Mouse (Mus musculus) midbrain, postnatal 0 days (tissue): ENCODE measurements around the gene Rnase4. TPM values are rescaled to one million over a fixed set of nuclear protein-coding genes. Genes with fewer than 3 reads are reported as not detected.

Experiments used
- ATAC-seq: fragments of 200-750 bp; cut with Nextera tagmentation; 2 replicates; pipeline ENCODE4 v1.8.0; 2017; ENCODE audit warnings: moderate number of reproducible peaks, mild to moderate bottlenecking, moderate TSS enrichment, moderate library complexity; ENCODE audit not compliant: low FRiP score
- DNase-seq: peaks from one replicate; pipeline ENCODE4 v3.0.0-alpha.2; 2015; ENCODE audit warnings: low spot score
- H3K27ac ChIP-seq: fragments of 300-500 bp; sonication (generic); 2 replicates; pipeline ENCODE4 v1.5.1; 2014; ENCODE audit warnings: low read depth, mild to moderate bottlenecking, low read length, mixed read lengths
- H3K27me3 ChIP-seq: fragments of 300-500 bp; sonication (generic); 2 replicates; pipeline ENCODE4 v1.6.1; 2014; ENCODE audit warnings: low read length, control low read depth, mixed read lengths; ENCODE audit not compliant: insufficient read depth
- H3K36me3 ChIP-seq: fragments of 300-500 bp; sonication (generic); 2 replicates; pipeline ENCODE4 v1.6.1; 2014; ENCODE audit warnings: low read length, control low read depth, mixed read lengths; ENCODE audit not compliant: insufficient read depth
- H3K4me1 ChIP-seq: fragments of 300-500 bp; sonication (generic); 2 replicates; pipeline ENCODE4 v1.6.1; 2014; ENCODE audit warnings: mild to moderate bottlenecking, control low read depth, antibody characterized with exemption, low read length, mixed read lengths; ENCODE audit not compliant: insufficient read depth
- H3K4me2 ChIP-seq: fragments of 300-500 bp; sonication (generic); 2 replicates; pipeline ENCODE4 v1.6.1; 2014; ENCODE audit warnings: low read depth, mild to moderate bottlenecking, low read length, mixed read lengths; ENCODE audit not compliant: poor library complexity, severe bottlenecking
- H3K4me3 ChIP-seq: fragments of 300-500 bp; sonication (generic); 2 replicates; pipeline ENCODE4 v1.5.1; 2014; ENCODE audit warnings: low read depth, mild to moderate bottlenecking, low read length, moderate library complexity
- H3K9ac ChIP-seq: fragments of 300-500 bp; sonication (generic); replicated peaks from 2 replicates; pipeline ENCODE4 v1.6.1; 2014; ENCODE audit warnings: mild to moderate bottlenecking, low read length, moderate library complexity, mixed read lengths; ENCODE audit not compliant: poor library complexity, severe bottlenecking
- H3K9me3 ChIP-seq: fragments of 300-500 bp; sonication (generic); 2 replicates; pipeline ENCODE4 v1.6.1; 2016; ENCODE audit warnings: low read length, control low read depth
- CTCF ChIP-seq: IDR thresholded peaks from 2 replicates; pipeline ENCODE4 v1.5.1; 2016; ENCODE audit warnings: antibody characterized with exemption, mild to moderate bottlenecking
- WGBS: fragments of 180-500 bp; shearing (Covaris S2); extraction: QIAGEN DNeasy Blood & Tissue Kit; methylation state at CpG from one replicate; pipeline ENCODE4 v1.1.7; 2014; 5-methylcytosine and 5-hydroxymethylcytosine counted together
- polyA plus RNA-seq: library from polyadenylated mRNA; unstranded; fragments of >200 nt; fragmentation: Nextera tagmentation; extraction: Ambion mirVana; gene quantifications from 2 replicates; pipeline ENCODE4 v1.2.1, GENCODE M21; 2015
- total RNA-seq: library from RNA; depleted of rRNA; stranded (reverse); fragments of >200 nt; gene quantifications from 2 replicates; pipeline ENCODE4 v1.2.3, GENCODE M21; 2014

Gene Rnase4
- total and polyA plus RNA-seq, 2 experiments from 2014 or later: 14.9 to 29.3 TPM

GRCm38 (mm10) chr14:51098921-51099320 is 8.0 kb downstream of the Rnase4 start:
- Histone ChIP-seq H3K4me2 (no peak overlapping the region), H3K4me1 (no peaks in the 10 kb centered on the region), H3K36me3 (no peaks in the 10 kb centered on the region), H3K9ac (no peak overlapping the region), H3K27me3 (no peaks in the 10 kb centered on the region), H3K9me3 (no peaks in the 10 kb centered on the region), H3K27ac (no peak overlapping the region), H3K4me3 (no peak overlapping the region)
- TF ChIP-seq CTCF: no peak
- ATAC-seq (no peak), DNase-seq (no peak)
- WGBS: 96% methylated on average over 11 of the region's 11 CpGs

DNA sequence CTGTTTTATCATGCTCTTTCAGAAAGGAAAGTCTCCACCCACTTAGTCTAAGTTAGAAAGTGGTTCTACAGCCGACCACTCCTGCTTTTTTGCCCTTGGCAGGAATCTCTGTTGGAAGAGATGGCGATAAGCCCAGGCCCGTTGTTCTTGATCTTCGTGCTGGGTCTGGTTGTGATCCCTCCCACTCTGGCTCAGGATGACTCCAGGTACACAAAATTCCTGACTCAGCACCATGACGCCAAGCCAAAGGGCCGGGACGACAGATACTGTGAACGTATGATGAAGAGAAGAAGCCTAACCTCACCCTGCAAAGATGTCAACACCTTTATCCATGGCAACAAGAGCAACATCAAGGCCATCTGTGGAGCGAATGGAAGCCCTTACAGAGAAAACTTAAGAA is 10.4 kb downstream of the Rnase4 start:
- H3K36me3 ChIP-seq: no peaks in the 10 kb centered on the region
- no peaks in the 10 kb centered on the region for H3K27me3 ChIP-seq
- H3K9ac ChIP-seq: no peak overlapping the region
- H3K9me3 ChIP-seq: no peaks in the 10 kb centered on the region
- ATAC-seq (no peak), DNase-seq (no peak)
- H3K27ac ChIP-seq: no peak overlapping the region
- H3K4me2 ChIP-seq: no peak overlapping the region
- no peak for TF ChIP-seq CTCF
- no peak overlapping the region for H3K4me3 ChIP-seq
- 76% methylated on average over 9 of the region's 9 CpGs for WGBS
- no peaks in the 10 kb centered on the region for H3K4me1 ChIP-seq

GRCm38 (mm10) chr14:51103217-51103616 is 12.3 kb downstream of the Rnase4 start:
- Histone ChIP-seq H3K4me1 (no peaks in the 10 kb centered on the region), H3K36me3 (no peaks in the 10 kb centered on the region), H3K27ac (no peak overlapping the region), H3K27me3 (no peaks in the 10 kb centered on the region), H3K9me3 (no peaks in the 10 kb centered on the region), H3K4me3 (no peak overlapping the region), H3K9ac (no peak overlapping the region), H3K4me2 (no peak overlapping the region)
- WGBS: 70% methylated on average over 3 of the region's 3 CpGs
- peak; percentile 94 for TF ChIP-seq CTCF
- ATAC-seq (peak; percentile 68), DNase-seq (peak; percentile 68)

DNA sequence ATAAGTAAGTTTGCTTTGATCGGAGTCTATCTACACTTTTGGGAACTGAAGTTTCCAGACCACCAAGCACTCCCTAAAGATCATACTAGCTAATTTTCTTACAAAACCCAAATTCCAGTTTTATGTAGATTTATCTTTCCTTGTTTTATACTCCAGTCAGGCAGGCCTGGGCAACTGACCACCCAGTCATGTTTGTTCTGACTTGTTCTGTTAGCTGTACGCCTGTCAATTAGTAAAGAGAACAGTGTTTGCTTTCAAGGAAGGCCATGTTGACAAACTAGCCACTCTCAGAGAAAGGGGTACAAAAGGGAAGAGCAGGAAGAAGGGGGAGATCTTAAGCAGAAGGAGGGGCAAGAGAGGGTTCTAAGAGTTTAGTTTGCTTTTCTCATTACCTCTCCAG is 13.5 kb downstream of the Rnase4 start:
- DNase-seq: no peak
- H3K27me3 ChIP-seq: no peaks in the 10 kb centered on the region
- H3K36me3 ChIP-seq: no peaks in the 10 kb centered on the region
- no peak overlapping the region for H3K27ac ChIP-seq
- H3K4me3 ChIP-seq: no peak overlapping the region
- H3K9me3 ChIP-seq: no peaks in the 10 kb centered on the region
- no peaks in the 10 kb centered on the region for H3K4me1 ChIP-seq
- no peak for TF ChIP-seq CTCF
- H3K9ac ChIP-seq: no peak overlapping the region
- 96% methylated on average over 2 of the region's 2 CpGs for WGBS
- no peak for ATAC-seq
- no peak overlapping the region for H3K4me2 ChIP-seq

DNA sequence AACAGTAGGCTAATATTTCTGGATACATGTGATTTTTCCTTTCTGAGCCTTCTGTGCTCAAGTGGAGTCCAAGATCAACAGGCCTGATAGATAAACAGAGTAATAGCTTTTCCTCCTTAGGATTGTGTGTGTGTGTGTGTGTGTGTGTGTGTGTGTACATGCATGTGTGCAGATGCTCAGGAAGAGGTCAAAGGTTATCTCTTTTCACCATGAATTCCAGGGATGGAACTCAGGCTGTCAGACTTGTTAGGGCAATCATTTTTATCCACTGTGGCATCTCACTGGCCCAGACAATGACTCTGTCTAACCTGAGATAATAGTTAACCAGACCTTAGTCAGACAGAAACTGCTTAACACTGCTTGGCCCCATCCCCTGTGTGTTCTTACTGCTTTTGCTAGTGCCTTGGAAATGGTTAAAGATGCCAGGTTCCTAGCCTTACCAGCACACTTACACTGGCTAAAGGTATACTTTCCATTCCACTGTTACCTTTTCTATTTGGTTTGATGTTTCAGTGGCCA is 15.6 kb downstream of the Rnase4 start:
- Histone ChIP-seq H3K9ac (no peak overlapping the region), H3K4me1 (no peaks in the 10 kb centered on the region), H3K9me3 (0 out of 2 replicates have a peak, but pooled peaks cover 3% of the 10 kb centered on the region), H3K4me2 (no peak overlapping the region), H3K27me3 (no peaks in the 10 kb centered on the region), H3K36me3 (no peaks in the 10 kb centered on the region), H3K27ac (no peak overlapping the region), H3K4me3 (no peak overlapping the region)
- no peak for TF ChIP-seq CTCF
- DNase-seq: no peak
- no peak for ATAC-seq

- no peak overlapping the region for H3K4me2 ChIP-seq
- H3K9me3 ChIP-seq: 0 out of 2 replicates have a peak, but pooled peaks cover 3% of the 10 kb centered on the region
- DNase-seq (no peak), ATAC-seq (no peak)
- H3K27ac ChIP-seq: no peak overlapping the region
- H3K9ac ChIP-seq: no peak overlapping the region
- no peaks in the 10 kb centered on the region for H3K27me3 ChIP-seq
- H3K4me3 ChIP-seq: no peak overlapping the region
- WGBS: 74% methylated on average over 3 of the region's 3 CpGs
- H3K4me1 ChIP-seq: no peaks in the 10 kb centered on the region
- TF ChIP-seq CTCF: no peak
- H3K36me3 ChIP-seq: no peaks in the 10 kb centered on the region
Measured at GRCm38 (mm10) chr14:51111966-51112365, 21.1 kb downstream of the Rnase4 start.
